Mouse (Mus musculus): Measurements from ENCODE around the gene Gpx6. TPM values are rescaled to one million over a fixed set of nuclear protein-coding genes. Genes with fewer than 3 reads are reported as not detected.
A peak's percentile ranks its signal among the peaks of the same experiment; 100 is the strongest.

Gpx6 gene
- polyA plus RNA-seq (2014; fragmentation: Nextera tagmentation; extraction: Ambion mirVana): 0.41 and 0.67 TPM in 2 replicates

DNA sequence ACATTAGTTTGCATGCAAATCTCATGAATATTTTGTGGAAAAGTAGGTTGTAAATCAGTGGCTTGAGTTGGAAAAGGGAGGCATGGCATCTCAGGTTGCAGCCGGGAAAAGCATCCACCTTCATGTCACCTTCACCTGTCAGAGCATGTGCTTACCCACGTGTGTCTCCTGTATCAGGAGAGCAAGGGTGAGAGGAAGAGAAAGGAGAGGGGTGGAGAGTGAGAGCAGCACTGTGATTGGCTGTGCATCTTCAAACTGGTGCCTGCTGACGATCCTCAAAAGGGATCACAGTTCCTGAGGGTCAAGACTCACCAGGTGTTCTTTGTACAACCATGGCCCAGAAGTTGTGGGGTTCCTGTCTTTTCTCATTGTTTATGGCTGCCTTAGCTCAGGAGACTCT lies at the start of gene Gpx6:
Gene Gpx6 (plus strand): TSS at position 200 of the 400 bp plus-strand sequence.
- WGBS: 18% methylated on average over 3 of the region's 3 CpGs
- DNase-seq (ENCODE audit: low spot score): no peak
- Histone ChIP-seq H3K4me1 (ENCODE audit: control insufficient read depth, insufficient read depth, low read length) (no peaks in the 10 kb centered on the region), H3K9ac (replicated peaks; ENCODE audit: low read length) (no peak within 1 kb of the TSS), H3K27me3 (ENCODE audit: control insufficient read depth, insufficient read depth, low read length) (no peaks in the 10 kb centered on the region), H3K9me3 (replicated peaks; ENCODE audit: control insufficient read depth, low read length) (no peaks in the 10 kb centered on the region), H3K27ac (replicated peaks; ENCODE audit: low read depth, low read length) (no peak within 1 kb of the TSS), H3K36me3 (replicated peaks; ENCODE audit: control insufficient read depth, insufficient read depth, low read depth, low read length) (no peaks in the 10 kb centered on the region), H3K4me2 (ENCODE audit: low read depth, low read length) (no peak within 1 kb of the TSS), H3K4me3 (ENCODE audit: low read depth, low read length) (no peak within 1 kb of the TSS)
- no peak for ATAC-seq (replicated peaks; ENCODE audit: insufficient number of reproducible peaks, low FRiP score, low TSS enrichment, low read depth)

DNA sequence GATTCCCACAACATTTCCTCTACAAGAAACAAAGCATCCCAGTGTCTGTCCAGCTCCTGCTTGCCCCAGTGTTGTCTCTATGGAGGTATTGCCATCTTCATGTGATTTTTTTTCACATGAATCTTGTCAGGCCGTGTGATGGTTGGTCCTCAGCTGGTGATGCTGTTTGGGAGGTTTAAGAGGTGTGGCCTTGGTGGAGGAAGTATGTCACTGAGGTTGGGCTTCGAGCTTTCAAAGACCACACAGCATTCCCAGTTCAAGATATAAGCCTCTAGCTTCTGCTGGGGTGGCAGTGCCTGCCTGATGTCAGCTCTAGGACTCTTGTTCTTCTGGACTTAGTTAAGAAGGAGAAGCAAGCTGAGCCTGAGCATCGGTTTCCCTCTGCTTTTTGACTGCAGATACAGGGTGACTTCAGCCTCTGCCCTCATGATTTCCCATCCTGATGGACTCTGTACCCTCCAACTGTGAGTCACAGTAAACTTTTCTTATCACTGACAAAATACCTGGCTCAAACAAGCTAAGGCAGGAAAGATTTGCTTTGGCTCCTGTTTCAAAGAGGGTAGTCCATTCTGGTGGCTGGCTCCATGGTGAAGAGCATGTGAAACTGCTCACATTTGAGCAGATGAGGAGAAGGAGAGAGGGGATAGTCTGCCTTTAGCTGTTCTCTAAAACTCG lies 49.0 kb upstream of the Gpx6 start:
- Histone ChIP-seq H3K4me3 (ENCODE audit: low read depth, low read length) (no peak overlapping the region), H3K9ac (replicated peaks; ENCODE audit: low read length) (no peak overlapping the region), H3K27me3 (ENCODE audit: control insufficient read depth, insufficient read depth, low read length) (no peaks in the 10 kb centered on the region), H3K4me1 (ENCODE audit: control insufficient read depth, insufficient read depth, low read length) (no peaks in the 10 kb centered on the region), H3K4me2 (ENCODE audit: low read depth, low read length) (no peak overlapping the region), H3K27ac (replicated peaks; ENCODE audit: low read depth, low read length) (no peak overlapping the region), H3K36me3 (replicated peaks; ENCODE audit: control insufficient read depth, insufficient read depth, low read depth, low read length) (no peaks in the 10 kb centered on the region), H3K9me3 (replicated peaks; ENCODE audit: control insufficient read depth, low read length) (no peaks in the 10 kb centered on the region)
- WGBS: 74% methylated on average over 4 of the region's 4 CpGs
- no peak for ATAC-seq (replicated peaks; ENCODE audit: insufficient number of reproducible peaks, low FRiP score, low TSS enrichment, low read depth)
- no peak for DNase-seq (ENCODE audit: low spot score)

DNA sequence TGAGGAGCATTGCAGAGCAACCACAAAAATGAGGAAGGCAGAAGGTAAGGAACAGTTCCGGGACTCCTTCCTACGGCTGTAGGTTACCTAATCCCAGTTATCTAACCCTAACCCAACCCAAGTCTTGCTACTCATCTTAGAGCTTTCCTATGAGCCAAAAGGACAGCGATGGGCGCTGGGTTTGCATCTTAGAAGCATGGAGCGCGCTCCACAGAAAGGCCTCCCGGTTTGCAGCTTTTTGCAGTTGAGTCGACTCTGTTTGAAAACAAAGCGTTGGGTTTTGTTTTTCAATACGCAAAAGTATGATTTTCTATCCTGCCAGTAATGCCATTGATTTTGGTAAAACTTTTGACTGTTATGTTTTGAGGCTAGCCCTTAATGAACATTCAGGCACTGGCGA lies 48.0 kb upstream of the Gpx6 start:
- no peaks in the 10 kb centered on the region for H3K4me1 ChIP-seq (ENCODE audit: control insufficient read depth, insufficient read depth, low read length)
- under 1% methylated on average over 11 of the region's 11 CpGs for WGBS
- H3K4me3 ChIP-seq (ENCODE audit: low read depth, low read length): peak overlapping the region; percentile 37
- H3K4me2 ChIP-seq (ENCODE audit: low read depth, low read length): peak overlapping the region; percentile 7
- H3K27me3 ChIP-seq (ENCODE audit: control insufficient read depth, insufficient read depth, low read length): no peaks in the 10 kb centered on the region
- peak; percentile 55 for DNase-seq (ENCODE audit: low spot score)
- H3K27ac ChIP-seq (replicated peaks; ENCODE audit: low read depth, low read length): no peak overlapping the region
- H3K9me3 ChIP-seq (replicated peaks; ENCODE audit: control insufficient read depth, low read length): no peaks in the 10 kb centered on the region
- no peaks in the 10 kb centered on the region for H3K36me3 ChIP-seq (replicated peaks; ENCODE audit: control insufficient read depth, insufficient read depth, low read depth, low read length)
- no peak for ATAC-seq (replicated peaks; ENCODE audit: insufficient number of reproducible peaks, low FRiP score, low TSS enrichment, low read depth)
- peak overlapping the region; percentile 35 for H3K9ac ChIP-seq (replicated peaks; ENCODE audit: low read length)

DNA sequence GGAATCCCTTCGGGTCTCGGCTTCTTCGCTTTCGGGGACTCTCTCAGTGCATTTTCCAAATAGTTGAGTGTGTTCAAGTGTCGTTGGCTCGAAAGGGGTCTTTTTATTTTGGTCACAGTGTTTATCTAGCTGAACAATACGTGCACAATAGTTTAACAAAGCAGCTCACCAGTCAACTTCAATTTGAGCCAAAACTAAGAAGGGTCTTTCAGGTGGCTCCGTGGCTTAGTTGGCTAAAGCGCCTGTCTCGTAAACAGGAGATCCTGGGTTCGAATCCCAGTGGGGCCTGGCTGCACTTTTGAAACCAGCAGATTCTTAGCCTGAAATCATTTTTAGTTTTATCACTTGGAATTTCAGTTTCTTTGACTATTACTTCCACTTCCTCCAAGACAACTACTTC lies 47.6 kb upstream of the Gpx6 start:
- peak overlapping the region; percentile 37 for H3K4me3 ChIP-seq (ENCODE audit: low read depth, low read length)
- ATAC-seq (replicated peaks; ENCODE audit: insufficient number of reproducible peaks, low FRiP score, low TSS enrichment, low read depth): no peak
- no peaks in the 10 kb centered on the region for H3K27me3 ChIP-seq (ENCODE audit: control insufficient read depth, insufficient read depth, low read length)
- no peak overlapping the region for H3K27ac ChIP-seq (replicated peaks; ENCODE audit: low read depth, low read length)
- no peaks in the 10 kb centered on the region for H3K9me3 ChIP-seq (replicated peaks; ENCODE audit: control insufficient read depth, low read length)
- H3K9ac ChIP-seq (replicated peaks; ENCODE audit: low read length): peak overlapping the region; percentile 35
- peak; percentile 92 for DNase-seq (ENCODE audit: low spot score)
- H3K4me2 ChIP-seq (ENCODE audit: low read depth, low read length): peak overlapping the region; percentile 7
- 2% methylated on average over 11 of the region's 11 CpGs for WGBS
- no peaks in the 10 kb centered on the region for H3K4me1 ChIP-seq (ENCODE audit: control insufficient read depth, insufficient read depth, low read length)
- no peaks in the 10 kb centered on the region for H3K36me3 ChIP-seq (replicated peaks; ENCODE audit: control insufficient read depth, insufficient read depth, low read depth, low read length)

DNA sequence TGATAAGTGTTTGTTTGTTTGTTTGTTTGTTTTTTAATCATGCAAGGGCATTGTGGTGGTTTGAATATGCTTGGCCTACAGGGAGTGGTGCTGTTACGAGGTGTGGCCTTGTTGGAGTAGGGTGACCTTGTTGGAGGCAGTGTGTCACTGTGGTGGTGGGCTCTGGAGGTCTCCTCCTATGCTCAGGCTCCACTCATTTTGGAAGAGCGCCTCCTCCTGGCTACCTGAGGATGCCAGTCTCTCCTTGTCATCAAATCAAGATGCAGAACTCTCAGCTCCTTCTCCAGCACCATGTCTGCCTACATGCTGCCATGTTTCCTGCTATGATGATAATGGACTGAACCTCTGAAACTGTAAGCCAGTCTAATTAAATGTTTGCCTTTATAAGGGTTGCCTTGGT lies 46.2 kb upstream of the Gpx6 start:
- no peak for ATAC-seq (replicated peaks; ENCODE audit: insufficient number of reproducible peaks, low FRiP score, low TSS enrichment, low read depth)
- no peak for DNase-seq (ENCODE audit: low spot score)
- H3K9me3 ChIP-seq (replicated peaks; ENCODE audit: control insufficient read depth, low read length): no peaks in the 10 kb centered on the region
- no peak overlapping the region for H3K4me2 ChIP-seq (ENCODE audit: low read depth, low read length)
- H3K9ac ChIP-seq (replicated peaks; ENCODE audit: low read length): no peak overlapping the region
- H3K27ac ChIP-seq (replicated peaks; ENCODE audit: low read depth, low read length): no peak overlapping the region
- H3K4me3 ChIP-seq (ENCODE audit: low read depth, low read length): no peak overlapping the region
- H3K36me3 ChIP-seq (replicated peaks; ENCODE audit: control insufficient read depth, insufficient read depth, low read depth, low read length): no peaks in the 10 kb centered on the region
- 56% methylated on average over 2 of the region's 2 CpGs for WGBS
- H3K4me1 ChIP-seq (ENCODE audit: control insufficient read depth, insufficient read depth, low read length): no peaks in the 10 kb centered on the region
- H3K27me3 ChIP-seq (ENCODE audit: control insufficient read depth, insufficient read depth, low read length): no peaks in the 10 kb centered on the region

DNA sequence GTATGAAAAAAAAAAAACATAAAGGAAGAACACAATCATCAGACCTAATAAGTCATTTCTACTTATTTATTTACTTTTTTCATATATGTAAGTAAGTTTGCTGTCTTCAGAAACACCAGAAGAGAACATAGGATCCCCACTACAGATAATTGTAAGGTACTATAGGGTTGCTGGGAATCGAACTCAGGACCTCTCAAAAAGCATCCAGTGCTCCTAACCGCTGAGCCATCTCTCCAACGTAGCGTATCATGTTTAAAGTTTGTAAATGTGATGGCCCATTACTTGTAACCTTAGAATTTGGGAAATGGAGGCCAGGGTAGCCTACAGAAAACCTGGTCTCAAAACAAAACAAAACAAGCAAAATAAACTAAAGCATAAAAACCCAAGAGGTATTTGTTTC lies 44.4 kb upstream of the Gpx6 start:
- no peak overlapping the region for H3K4me3 ChIP-seq (ENCODE audit: low read depth, low read length)
- H3K4me1 ChIP-seq (ENCODE audit: control insufficient read depth, insufficient read depth, low read length): no peaks in the 10 kb centered on the region
- H3K9ac ChIP-seq (replicated peaks; ENCODE audit: low read length): no peak overlapping the region
- 12% methylated on average over 4 of the region's 4 CpGs for WGBS
- H3K36me3 ChIP-seq (replicated peaks; ENCODE audit: control insufficient read depth, insufficient read depth, low read depth, low read length): no peaks in the 10 kb centered on the region
- H3K9me3 ChIP-seq (replicated peaks; ENCODE audit: control insufficient read depth, low read length): no peaks in the 10 kb centered on the region
- ATAC-seq (replicated peaks; ENCODE audit: insufficient number of reproducible peaks, low FRiP score, low TSS enrichment, low read depth): no peak
- peak; percentile 49 for DNase-seq (ENCODE audit: low spot score)
- H3K27ac ChIP-seq (replicated peaks; ENCODE audit: low read depth, low read length): no peak overlapping the region
- H3K4me2 ChIP-seq (ENCODE audit: low read depth, low read length): no peak overlapping the region
- no peaks in the 10 kb centered on the region for H3K27me3 ChIP-seq (ENCODE audit: control insufficient read depth, insufficient read depth, low read length)

DNA sequence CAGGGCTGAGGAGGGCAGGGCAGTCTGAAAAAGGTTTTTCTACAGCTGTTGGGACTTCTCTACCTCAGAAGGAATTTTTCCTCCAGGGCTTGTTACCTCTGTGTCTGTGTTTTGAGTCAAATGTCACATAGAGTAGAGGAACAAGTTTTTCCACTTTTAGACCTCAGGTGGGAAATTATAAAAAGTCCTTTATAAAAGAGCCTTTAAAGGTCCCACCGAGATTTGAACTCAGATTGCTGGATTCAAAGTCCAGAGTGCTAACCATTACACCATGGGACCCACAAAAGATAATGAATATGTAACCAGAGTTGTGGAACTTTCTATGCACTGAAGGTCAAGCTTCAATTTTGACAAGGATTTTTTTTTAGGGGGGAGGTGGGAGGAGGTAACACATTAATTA lies 43.7 kb upstream of the Gpx6 start:
- no peaks in the 10 kb centered on the region for H3K9me3 ChIP-seq (replicated peaks; ENCODE audit: control insufficient read depth, low read length)
- H3K4me1 ChIP-seq (ENCODE audit: control insufficient read depth, insufficient read depth, low read length): no peaks in the 10 kb centered on the region
- H3K4me2 ChIP-seq (ENCODE audit: low read depth, low read length): no peak overlapping the region
- ATAC-seq (replicated peaks; ENCODE audit: insufficient number of reproducible peaks, low FRiP score, low TSS enrichment, low read depth) (no peak), DNase-seq (ENCODE audit: low spot score) (peak; percentile 58)
- WGBS: 0% methylated on average over 1 of the region's 1 CpGs
- H3K9ac ChIP-seq (replicated peaks; ENCODE audit: low read length): no peak overlapping the region
- H3K36me3 ChIP-seq (replicated peaks; ENCODE audit: control insufficient read depth, insufficient read depth, low read depth, low read length): no peaks in the 10 kb centered on the region
- H3K27me3 ChIP-seq (ENCODE audit: control insufficient read depth, insufficient read depth, low read length): no peaks in the 10 kb centered on the region
- no peak overlapping the region for H3K4me3 ChIP-seq (ENCODE audit: low read depth, low read length)
- no peak overlapping the region for H3K27ac ChIP-seq (replicated peaks; ENCODE audit: low read depth, low read length)

DNA sequence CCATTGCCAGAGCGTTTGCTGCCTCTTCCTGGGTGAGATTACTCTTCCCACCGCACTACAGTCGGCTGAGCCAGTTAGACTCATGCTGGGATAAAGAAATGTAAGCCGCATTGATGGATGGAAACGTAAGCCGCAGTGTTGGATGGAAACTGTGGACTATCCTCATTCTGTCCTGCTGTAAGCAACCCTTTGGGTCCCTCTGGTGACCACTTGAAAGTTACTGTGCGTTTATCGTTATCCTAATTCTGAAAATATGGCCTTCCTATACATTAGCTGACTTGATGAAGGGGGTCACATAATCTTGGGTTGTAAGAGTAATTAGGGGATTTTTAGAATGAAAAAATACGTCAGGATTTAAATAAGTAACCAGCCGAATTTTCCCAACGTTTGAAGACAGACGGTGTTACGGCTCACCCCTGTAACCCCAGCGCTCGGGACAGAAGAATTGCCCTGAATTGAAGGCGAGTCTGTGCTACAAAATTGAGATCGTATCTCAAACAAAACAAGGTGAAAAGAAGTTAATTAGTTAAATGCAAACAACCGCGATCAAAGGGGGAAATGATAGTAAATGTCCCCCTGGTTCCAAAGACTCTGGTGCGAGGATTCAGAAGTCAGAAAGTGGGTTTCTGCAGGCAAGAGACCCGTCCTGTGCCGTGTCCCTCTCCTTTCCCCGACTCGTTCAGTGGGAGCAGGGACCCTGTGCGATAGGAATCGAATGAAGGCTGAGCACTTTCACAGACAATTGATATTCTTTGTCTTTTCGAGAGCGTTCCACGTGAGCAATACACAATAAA lies 36.7 kb upstream of the Gpx6 start:
- H3K4me3 ChIP-seq (ENCODE audit: low read depth, low read length): peak overlapping the region; percentile 51
- ATAC-seq (replicated peaks; ENCODE audit: insufficient number of reproducible peaks, low FRiP score, low TSS enrichment, low read depth) (peak; percentile 60), DNase-seq (ENCODE audit: low spot score) (peak; percentile 77)
- under 1% methylated on average over 29 of the region's 29 CpGs for WGBS
- no peaks in the 10 kb centered on the region for H3K9me3 ChIP-seq (replicated peaks; ENCODE audit: control insufficient read depth, low read length)
- H3K4me2 ChIP-seq (ENCODE audit: low read depth, low read length): peak overlapping the region; percentile 49
- H3K27me3 ChIP-seq (ENCODE audit: control insufficient read depth, insufficient read depth, low read length): no peaks in the 10 kb centered on the region
- H3K36me3 ChIP-seq (replicated peaks; ENCODE audit: control insufficient read depth, insufficient read depth, low read depth, low read length): no peaks in the 10 kb centered on the region
- H3K27ac ChIP-seq (replicated peaks; ENCODE audit: low read depth, low read length): no peak overlapping the region; the same call in 1 of the 2 replicates
- no peaks in the 10 kb centered on the region for H3K4me1 ChIP-seq (ENCODE audit: control insufficient read depth, insufficient read depth, low read length)
- H3K9ac ChIP-seq (replicated peaks; ENCODE audit: low read length): peak overlapping the region; percentile 22

All from embryonic facial prominence, embryonic 11.5 days (tissue).